Mouse (Mus musculus) liver, adult 2 months (tissue): ENCODE data around the gene AC131692.1.

ENCODE experiments used
- CTCF ChIP-seq: fragments of 200-500 bp; IDR thresholded peaks from 2 replicates; pipeline ENCODE4 v1.5.1; 2011; ENCODE audit warnings: low read depth, low read length, control low read depth
- POLR2A ChIP-seq: fragments of 200-500 bp; IDR thresholded peaks from 2 replicates; pipeline ENCODE4 v1.6.1; 2011; ENCODE audit warnings: low read length, control low read depth; ENCODE audit not compliant: insufficient read depth; ENCODE audit errors: extremely low read depth

DNA sequence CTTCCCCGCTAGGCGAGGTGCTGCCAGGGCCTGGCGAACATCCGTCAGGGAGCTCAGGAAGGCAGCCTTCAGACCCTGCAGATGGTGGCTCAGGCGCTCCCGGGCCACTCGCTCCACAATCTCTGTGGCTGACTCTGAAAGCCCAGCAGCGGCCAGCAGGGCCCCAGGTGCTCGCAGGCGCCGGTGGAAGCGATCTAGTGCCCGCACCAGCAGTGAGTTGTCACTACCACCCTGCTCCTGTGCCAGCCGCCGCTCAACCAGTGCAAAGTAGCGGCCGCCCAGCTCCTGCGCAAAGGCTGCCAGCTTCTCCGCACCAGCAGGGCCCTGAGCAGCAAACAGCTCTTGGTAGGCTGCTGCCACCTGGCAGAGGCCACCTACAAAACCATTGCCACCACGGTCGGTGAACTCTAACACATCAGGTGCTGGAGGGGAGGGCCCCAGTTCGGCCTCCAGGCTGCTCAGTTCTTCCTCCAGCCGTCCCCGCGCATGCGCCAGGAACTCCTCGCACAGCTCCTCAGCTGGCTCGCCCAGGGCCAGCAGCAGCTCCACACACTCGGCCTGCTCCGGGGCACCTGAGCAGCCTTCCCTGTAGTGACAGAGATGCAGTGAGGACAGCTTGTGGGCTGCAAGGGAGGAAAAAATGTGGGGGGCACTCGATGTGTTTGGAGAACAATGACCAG lies 23.5 kb upstream of the AC131692.1 start:
- no peak for TF ChIP-seq POLR2A
- TF ChIP-seq CTCF, result no peak
